Mouse (Mus musculus): ENCODE results near the gene Abcc3. TPM values are rescaled to one million over a fixed set of nuclear protein-coding genes. Genes with fewer than 3 reads are reported as not detected.

Abcc3 gene
- polyA plus RNA-seq, 1 experiment from 2014 or later: 0.49 TPM

- no peaks in the 10 kb centered on the region; the same call in 1 of the 2 replicates for H3K36me3 ChIP-seq (ENCODE audit: control insufficient read depth, insufficient read depth, low read length)
- H3K27me3 ChIP-seq (ENCODE audit: control insufficient read depth, insufficient read depth, low read length): no peaks in the 10 kb centered on the region
- no peaks in the 10 kb centered on the region for H3K9me3 ChIP-seq (ENCODE audit: control insufficient read depth, low read length)
- no peak overlapping the region for H3K4me3 ChIP-seq (ENCODE audit: low read depth, low read length)
- no peak overlapping the region for H3K9ac ChIP-seq (ENCODE audit: low read length)
- peaks cover 8% of the 10 kb centered on the region; the same call in 1 of the 2 replicates for H3K4me1 ChIP-seq (replicated peaks; ENCODE audit: control insufficient read depth, insufficient read depth, low read length)
- ATAC-seq (replicated peaks; ENCODE audit: low FRiP score) (no peak), DNase-seq (ENCODE audit: low spot score) (no peak)
- 89% methylated on average over 3 of the region's 3 CpGs for WGBS
- H3K4me2 ChIP-seq (ENCODE audit: low read depth, low read length, severe bottlenecking): no peak overlapping the region
- H3K27ac ChIP-seq (ENCODE audit: low read depth, low read length): no peak overlapping the region
Measured at GRCm38 (mm10) chr11:94330211-94330610, 62.6 kb downstream of the Abcc3 start.

DNA sequence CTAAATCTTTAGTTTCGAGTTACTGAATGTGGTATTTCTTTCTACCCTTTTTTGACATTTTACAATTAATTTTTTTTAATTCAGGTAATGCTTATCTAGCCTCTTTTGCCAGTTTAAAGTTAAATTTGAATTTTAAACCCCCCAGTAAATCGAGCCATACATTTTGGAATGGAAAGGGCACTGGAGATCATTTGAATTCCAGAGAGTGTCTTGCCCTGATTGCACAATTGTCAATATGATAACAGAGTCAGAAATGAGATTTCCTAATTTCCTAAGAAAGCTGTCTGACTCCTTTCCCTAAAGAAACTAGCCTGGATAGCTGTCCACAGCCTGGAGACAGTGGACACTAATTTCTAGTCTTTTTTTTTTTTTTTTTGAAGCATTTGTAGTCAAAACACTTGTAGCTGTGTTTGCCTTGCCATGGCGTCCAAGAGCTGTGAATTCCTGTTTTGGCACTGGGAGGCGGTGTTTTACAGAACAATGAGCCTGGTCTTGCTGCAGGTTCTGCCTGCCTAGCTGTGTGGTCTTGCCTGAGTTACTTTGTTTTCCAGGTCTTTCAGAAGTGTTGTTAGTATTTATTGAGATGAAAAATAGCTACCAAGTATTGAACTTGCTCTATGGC is 63.4 kb downstream of the Abcc3 start:
- no peak overlapping the region; the same call in 1 of the 2 replicates for H3K27ac ChIP-seq (ENCODE audit: low read depth, low read length)
- H3K27me3 ChIP-seq (ENCODE audit: control insufficient read depth, insufficient read depth, low read length): no peaks in the 10 kb centered on the region
- no peaks in the 10 kb centered on the region for H3K9me3 ChIP-seq (ENCODE audit: control insufficient read depth, low read length)
- H3K4me2 ChIP-seq (ENCODE audit: low read depth, low read length, severe bottlenecking): no peak overlapping the region
- H3K4me1 ChIP-seq (replicated peaks; ENCODE audit: control insufficient read depth, insufficient read depth, low read length): peaks cover 8% of the 10 kb centered on the region; the same call in 1 of the 2 replicates
- DNase-seq (ENCODE audit: low spot score) (peak; percentile 71), ATAC-seq (replicated peaks; ENCODE audit: low FRiP score) (no peak)
- H3K36me3 ChIP-seq (ENCODE audit: control insufficient read depth, insufficient read depth, low read length): no peaks in the 10 kb centered on the region; the same call in 1 of the 2 replicates
- H3K9ac ChIP-seq (ENCODE audit: low read length): no peak overlapping the region
- WGBS: 46% methylated on average over 4 of the region's 4 CpGs
- H3K4me3 ChIP-seq (ENCODE audit: low read depth, low read length): no peak overlapping the region

GRCm38 (mm10) chr11:94328644-94329025 is 64.2 kb downstream of the Abcc3 start:
- Histone ChIP-seq H3K9ac (ENCODE audit: low read length) (peak overlapping the region; percentile 97), H3K4me3 (ENCODE audit: low read depth, low read length) (peak overlapping the region; percentile 77), H3K27me3 (ENCODE audit: control insufficient read depth, insufficient read depth, low read length) (no peaks in the 10 kb centered on the region), H3K27ac (ENCODE audit: low read depth, low read length) (peak overlapping the region; percentile 98), H3K36me3 (ENCODE audit: control insufficient read depth, insufficient read depth, low read length) (no peaks in the 10 kb centered on the region), H3K9me3 (ENCODE audit: control insufficient read depth, low read length) (no peaks in the 10 kb centered on the region), H3K4me1 (replicated peaks; ENCODE audit: control insufficient read depth, insufficient read depth, low read length) (peaks cover 8% of the 10 kb centered on the region; the same call in 1 of the 2 replicates), H3K4me2 (ENCODE audit: low read depth, low read length, severe bottlenecking) (peak overlapping the region; percentile 70)
- ATAC-seq (replicated peaks; ENCODE audit: low FRiP score): 0 out of 2 replicates have a peak, but pooled peaks have one; percentile 6
- DNase-seq (ENCODE audit: low spot score): no peak
- 2% methylated on average over 10 of the region's 10 CpGs for WGBS

DNA sequence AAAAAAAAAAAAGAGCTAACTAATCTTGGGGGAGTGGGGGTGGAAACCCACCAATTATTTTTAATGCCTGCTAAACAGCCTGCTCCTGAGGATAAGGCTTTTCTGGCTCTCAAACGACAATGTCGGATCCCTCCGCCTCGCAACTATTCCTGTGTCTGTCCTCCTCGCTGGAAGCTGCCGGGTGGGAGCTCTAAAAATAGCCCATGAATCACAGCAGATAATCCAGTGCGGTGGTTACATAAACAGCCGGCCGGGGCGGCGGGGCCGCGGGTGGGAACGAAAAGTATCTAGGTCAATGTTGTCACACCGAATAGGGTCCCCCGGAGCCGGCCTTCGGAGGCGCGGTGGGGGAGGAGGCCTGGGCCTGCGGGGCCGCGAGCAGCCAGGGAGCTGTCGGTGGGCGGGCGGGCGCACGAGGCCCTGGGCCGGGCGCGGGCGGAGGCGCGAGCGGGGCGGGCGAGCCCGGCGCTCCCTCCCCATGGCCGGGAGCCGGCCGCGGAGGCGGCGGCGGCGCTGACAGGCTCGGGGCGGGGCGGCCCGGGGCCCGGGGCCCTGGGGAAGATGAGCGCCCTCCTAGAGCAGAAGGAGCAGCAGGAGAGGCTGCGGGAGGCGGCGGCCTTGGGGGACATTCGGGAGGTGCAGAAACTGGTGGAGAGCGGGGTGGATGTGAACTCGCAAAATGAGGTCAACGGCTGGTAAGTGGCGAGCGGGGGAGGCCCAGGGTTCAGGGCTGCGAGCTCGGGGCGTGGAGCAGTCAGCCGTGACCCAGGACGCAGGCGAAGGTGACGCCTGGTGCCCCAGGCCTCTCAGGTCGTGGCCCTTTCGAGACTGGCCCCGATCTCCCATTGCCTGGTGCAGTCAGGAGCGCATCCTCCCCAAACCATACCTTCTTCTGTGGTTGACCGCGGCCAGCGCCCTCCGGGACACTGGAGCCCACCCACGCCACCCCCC is 64.8 kb downstream of the Abcc3 start, which contains the start of gene Ankrd40:
Gene Ankrd40 (plus strand): TSS at position 309 of the 951 bp plus-strand sequence.
- H3K36me3 ChIP-seq (ENCODE audit: control insufficient read depth, insufficient read depth, low read length): no peaks in the 10 kb centered on the region
- peak within 1 kb of the TSS; percentile 98 for H3K27ac ChIP-seq (ENCODE audit: low read depth, low read length)
- H3K9ac ChIP-seq (ENCODE audit: low read length): peak within 1 kb of the TSS; percentile 97
- H3K27me3 ChIP-seq (ENCODE audit: control insufficient read depth, insufficient read depth, low read length): no peaks in the 10 kb centered on the region
- DNase-seq (ENCODE audit: low spot score) (peak; percentile 96), ATAC-seq (replicated peaks; ENCODE audit: low FRiP score) (peak; percentile 85)
- H3K9me3 ChIP-seq (ENCODE audit: control insufficient read depth, low read length): no peaks in the 10 kb centered on the region
- H3K4me1 ChIP-seq (replicated peaks; ENCODE audit: control insufficient read depth, insufficient read depth, low read length): peaks cover 8% of the 10 kb centered on the region; the same call in 1 of the 2 replicates
- peak within 1 kb of the TSS; percentile 70 for H3K4me2 ChIP-seq (ENCODE audit: low read depth, low read length, severe bottlenecking)
- WGBS: under 1% methylated on average over 62 of the region's 78 CpGs
- peak within 1 kb of the TSS; percentile 77 for H3K4me3 ChIP-seq (ENCODE audit: low read depth, low read length)

GRCm38 (mm10) chr11:94326961-94327411 is 65.8 kb downstream of the Abcc3 start:
- Histone ChIP-seq H3K9ac (ENCODE audit: low read length) (peak overlapping the region; percentile 97; the same call in 1 of the 2 replicates), H3K36me3 (ENCODE audit: control insufficient read depth, insufficient read depth, low read length) (no peaks in the 10 kb centered on the region), H3K27ac (ENCODE audit: low read depth, low read length) (peak overlapping the region; percentile 98), H3K4me1 (replicated peaks; ENCODE audit: control insufficient read depth, insufficient read depth, low read length) (peaks cover 8% of the 10 kb centered on the region; the same call in 1 of the 2 replicates), H3K27me3 (ENCODE audit: control insufficient read depth, insufficient read depth, low read length) (no peaks in the 10 kb centered on the region), H3K4me3 (ENCODE audit: low read depth, low read length) (peak overlapping the region; percentile 77; the same call in 1 of the 2 replicates), H3K9me3 (ENCODE audit: control insufficient read depth, low read length) (no peaks in the 10 kb centered on the region), H3K4me2 (ENCODE audit: low read depth, low read length, severe bottlenecking) (peak overlapping the region; percentile 70)
- DNase-seq (ENCODE audit: low spot score): peak; percentile 66
- 3% methylated on average over 10 of the region's 10 CpGs for WGBS
- ATAC-seq (replicated peaks; ENCODE audit: low FRiP score): peak; percentile 73

DNA sequence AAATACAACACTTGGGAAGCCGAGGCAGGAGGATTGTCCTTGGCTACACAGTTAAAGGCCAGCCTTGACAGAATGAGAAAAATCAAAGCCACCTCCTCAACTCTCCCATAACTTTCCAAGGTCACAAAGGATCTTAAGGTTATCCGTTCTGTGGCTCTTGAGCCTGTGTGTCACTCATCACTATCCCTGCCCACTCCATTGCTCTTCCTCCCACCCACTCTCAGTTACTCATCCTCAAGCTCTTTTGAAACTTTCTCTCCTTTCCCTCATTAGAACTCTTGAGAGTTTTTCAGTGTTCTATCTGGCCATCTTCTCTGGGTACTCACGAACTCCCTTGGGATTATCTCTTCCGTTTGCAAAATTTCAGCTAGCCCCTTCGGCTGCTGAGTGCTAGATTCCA is 68.2 kb downstream of the Abcc3 start:
- peaks cover 8% of the 10 kb centered on the region; the same call in 1 of the 2 replicates for H3K4me1 ChIP-seq (replicated peaks; ENCODE audit: control insufficient read depth, insufficient read depth, low read length)
- no peaks in the 10 kb centered on the region for H3K36me3 ChIP-seq (ENCODE audit: control insufficient read depth, insufficient read depth, low read length)
- no peaks in the 10 kb centered on the region for H3K27me3 ChIP-seq (ENCODE audit: control insufficient read depth, insufficient read depth, low read length)
- WGBS: 86% methylated on average over 5 of the region's 5 CpGs
- H3K4me2 ChIP-seq (ENCODE audit: low read depth, low read length, severe bottlenecking): no peak overlapping the region
- H3K27ac ChIP-seq (ENCODE audit: low read depth, low read length): no peak overlapping the region
- DNase-seq (ENCODE audit: low spot score) (no peak), ATAC-seq (replicated peaks; ENCODE audit: low FRiP score) (no peak)
- H3K4me3 ChIP-seq (ENCODE audit: low read depth, low read length): no peak overlapping the region
- no peak overlapping the region for H3K9ac ChIP-seq (ENCODE audit: low read length)
- H3K9me3 ChIP-seq (ENCODE audit: control insufficient read depth, low read length): no peaks in the 10 kb centered on the region

DNA sequence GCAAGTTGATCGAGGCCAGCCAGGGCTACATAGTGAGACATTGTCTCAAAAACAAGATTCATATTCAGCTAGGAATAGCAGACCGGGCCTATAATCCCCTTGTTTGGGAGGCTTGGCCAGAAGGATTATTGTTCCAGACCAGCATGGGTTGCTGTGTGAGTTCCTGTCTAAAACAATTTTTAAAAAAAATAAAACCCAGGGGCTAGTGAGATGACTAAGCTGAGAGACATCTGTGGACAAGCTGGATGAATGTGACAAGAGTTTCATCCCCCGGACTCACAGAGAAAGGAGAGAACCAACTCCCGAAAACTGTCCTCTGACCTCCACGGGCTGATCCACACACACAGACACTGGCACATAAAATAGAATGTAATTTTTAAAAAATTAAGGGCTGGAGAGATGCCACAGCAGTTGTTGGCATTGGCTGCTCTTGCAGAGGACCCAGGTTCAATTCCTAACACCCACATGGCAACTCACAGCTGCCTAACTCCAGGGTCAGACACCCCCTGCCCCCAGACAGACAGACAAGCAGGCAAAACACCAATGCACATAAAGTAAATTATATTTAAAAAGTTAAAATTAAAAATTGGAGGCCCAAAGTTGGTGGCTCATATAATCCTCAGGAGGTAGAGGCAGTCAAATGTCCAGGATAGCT is 69.4 kb downstream of the Abcc3 start:
- Histone ChIP-seq H3K9ac (ENCODE audit: low read length) (no peak overlapping the region), H3K4me2 (ENCODE audit: low read depth, low read length, severe bottlenecking) (no peak overlapping the region), H3K4me1 (replicated peaks; ENCODE audit: control insufficient read depth, insufficient read depth, low read length) (peaks cover 8% of the 10 kb centered on the region; the same call in 1 of the 2 replicates), H3K4me3 (ENCODE audit: low read depth, low read length) (no peak overlapping the region), H3K27me3 (ENCODE audit: control insufficient read depth, insufficient read depth, low read length) (no peaks in the 10 kb centered on the region), H3K27ac (ENCODE audit: low read depth, low read length) (peak overlapping the region; percentile 94; the same call in 1 of the 2 replicates), H3K9me3 (ENCODE audit: control insufficient read depth, low read length) (no peaks in the 10 kb centered on the region), H3K36me3 (ENCODE audit: control insufficient read depth, insufficient read depth, low read length) (peaks cover 2% of the 10 kb centered on the region; the same call in 1 of the 2 replicates)
- ATAC-seq (replicated peaks; ENCODE audit: low FRiP score): no peak
- 51% methylated on average over 5 of the region's 5 CpGs for WGBS
- DNase-seq (ENCODE audit: low spot score): no peak

- Histone ChIP-seq H3K27ac (ENCODE audit: low read depth, low read length) (peak overlapping the region; percentile 94), H3K4me2 (ENCODE audit: low read depth, low read length, severe bottlenecking) (peak overlapping the region; percentile 72; the same call in 1 of the 2 replicates), H3K36me3 (ENCODE audit: control insufficient read depth, insufficient read depth, low read length) (peaks cover 2% of the 10 kb centered on the region; the same call in 1 of the 2 replicates), H3K9me3 (ENCODE audit: control insufficient read depth, low read length) (no peaks in the 10 kb centered on the region), H3K27me3 (ENCODE audit: control insufficient read depth, insufficient read depth, low read length) (no peaks in the 10 kb centered on the region), H3K4me1 (replicated peaks; ENCODE audit: control insufficient read depth, insufficient read depth, low read length) (peaks cover 12% of the 10 kb centered on the region; the same call in 1 of the 2 replicates), H3K4me3 (ENCODE audit: low read depth, low read length) (peak overlapping the region; percentile 91), H3K9ac (ENCODE audit: low read length) (peak overlapping the region; percentile 97)
- DNase-seq (ENCODE audit: low spot score): no peak
- no peak for ATAC-seq (replicated peaks; ENCODE audit: low FRiP score)
- 29% methylated on average over 5 of the region's 5 CpGs for WGBS
Measured at GRCm38 (mm10) chr11:94322636-94323035, 70.2 kb downstream of the Abcc3 start.
